Mouse (Mus musculus) heart, embryonic 11.5 days (tissue): ENCODE measurements around the gene Oard1. TPM values are rescaled to one million over a fixed set of nuclear protein-coding genes. Genes with fewer than 3 reads are reported as not detected.

Source experiments
- ATAC-seq: fragments of 200-750 bp; cut with Nextera tagmentation; replicated peaks from 2 replicates; pipeline ENCODE4 v1.8.0; 2017; ENCODE audit warnings: moderate library complexity; ENCODE audit not compliant: insufficient number of reproducible peaks, low FRiP score, low TSS enrichment
- H3K27ac ChIP-seq: fragments of 300-500 bp; sonication (generic); 2 replicates; pipeline ENCODE4 v1.5.1; 2014; ENCODE audit warnings: mild to moderate bottlenecking, low read depth, low read length
- H3K27me3 ChIP-seq: fragments of 300-500 bp; sonication (generic); 2 replicates; pipeline ENCODE4 v1.6.1; 2014; ENCODE audit warnings: mild to moderate bottlenecking, low read length, mixed read lengths; ENCODE audit not compliant: control insufficient read depth, insufficient read depth
- H3K36me3 ChIP-seq: fragments of 300-500 bp; sonication (generic); 2 replicates; pipeline ENCODE4 v1.6.1; 2014; ENCODE audit warnings: mild to moderate bottlenecking, low read length, moderate library complexity, mixed read lengths; ENCODE audit not compliant: control insufficient read depth, insufficient read depth
- H3K4me1 ChIP-seq: fragments of 300-500 bp; sonication (generic); 2 replicates; pipeline ENCODE4 v1.6.1; 2014; ENCODE audit warnings: low read length; ENCODE audit not compliant: control insufficient read depth, insufficient read depth
- H3K4me2 ChIP-seq: fragments of 300-500 bp; sonication (generic); 2 replicates; pipeline ENCODE4 v1.6.1; 2014; ENCODE audit warnings: mild to moderate bottlenecking, moderate library complexity
- H3K4me3 ChIP-seq: fragments of 300-500 bp; sonication (generic); 2 replicates; pipeline ENCODE4 v1.5.1; 2014; ENCODE audit warnings: low read depth, low read length
- H3K9ac ChIP-seq: fragments of 300-500 bp; sonication (generic); 2 replicates; pipeline ENCODE4 v1.6.1; 2014; ENCODE audit warnings: mild to moderate bottlenecking, low read depth, low read length, moderate library complexity
- H3K9me3 ChIP-seq: fragments of 300-500 bp; sonication (generic); replicated peaks from 2 replicates; pipeline ENCODE4 v1.6.1; 2016; ENCODE audit warnings: low read length; ENCODE audit not compliant: control insufficient read depth
- WGBS: fragments of 180-500 bp; shearing (Covaris S2); extraction: QIAGEN DNeasy Blood & Tissue Kit; methylation state at CpG from one replicate; pipeline ENCODE4 v1.1.7; 2014; ENCODE audit not compliant: insufficient replicate concordance; 5-methylcytosine and 5-hydroxymethylcytosine counted together
- polyA plus RNA-seq: library from polyadenylated mRNA; unstranded; fragments of >200 nt; fragmentation: Nextera tagmentation; extraction: Ambion mirVana; gene quantifications from 2 replicates; pipeline ENCODE4 v1.2.1, GENCODE M21; 2014

The Oard1 gene
- polyA plus RNA-seq, 1 experiment from 2014 or later, result 48.0 TPM

DNA sequence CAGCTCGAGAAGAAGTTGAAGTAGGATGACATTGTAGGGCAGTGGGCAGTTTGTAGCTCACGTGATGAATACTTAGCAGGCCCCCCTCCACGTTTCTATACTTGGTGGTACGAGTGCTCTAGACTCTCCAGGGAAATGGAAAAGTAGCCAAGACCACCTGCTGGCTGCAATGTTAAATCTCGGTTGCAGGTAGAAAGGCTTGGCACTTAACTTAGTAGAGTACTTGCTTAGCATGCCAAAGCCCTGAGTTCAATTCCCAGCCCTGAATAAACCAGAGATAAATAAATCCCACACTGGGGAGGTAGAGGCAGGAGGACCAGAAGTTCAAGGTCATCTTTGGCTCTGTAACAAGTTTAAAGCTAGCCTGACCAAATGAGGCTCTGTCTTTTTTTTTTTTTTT is 24.7 kb downstream of the Oard1 start:
- 69% methylated on average over 5 of the region's 5 CpGs for WGBS
- no peaks in the 10 kb centered on the region for H3K9me3 ChIP-seq
- no peak for ATAC-seq
- no peaks in the 10 kb centered on the region for H3K27me3 ChIP-seq
- H3K27ac ChIP-seq, result no peak overlapping the region
- no peak overlapping the region for H3K4me2 ChIP-seq
- H3K4me1 ChIP-seq, result peaks cover 37% of the 10 kb centered on the region
- no peaks in the 10 kb centered on the region for H3K36me3 ChIP-seq
- no peak overlapping the region for H3K9ac ChIP-seq
- no peak overlapping the region for H3K4me3 ChIP-seq

- Histone ChIP-seq H3K27me3 (no peaks in the 10 kb centered on the region), H3K27ac (peak overlapping the region; percentile 96), H3K9ac (no peak overlapping the region), H3K36me3 (no peaks in the 10 kb centered on the region), H3K4me3 (no peak overlapping the region), H3K4me2 (peak overlapping the region; percentile 9; the same call in 1 of the 2 replicates), H3K4me1 (peaks cover 30% of the 10 kb centered on the region), H3K9me3 (no peaks in the 10 kb centered on the region)
- 46% methylated on average over 1 of the region's 1 CpGs for WGBS
- no peak; the same call in 1 of the 2 replicates for ATAC-seq
Measured at GRCm38 (mm10) chr17:48436487-48436886, 26.7 kb downstream of the Oard1 start.

DNA sequence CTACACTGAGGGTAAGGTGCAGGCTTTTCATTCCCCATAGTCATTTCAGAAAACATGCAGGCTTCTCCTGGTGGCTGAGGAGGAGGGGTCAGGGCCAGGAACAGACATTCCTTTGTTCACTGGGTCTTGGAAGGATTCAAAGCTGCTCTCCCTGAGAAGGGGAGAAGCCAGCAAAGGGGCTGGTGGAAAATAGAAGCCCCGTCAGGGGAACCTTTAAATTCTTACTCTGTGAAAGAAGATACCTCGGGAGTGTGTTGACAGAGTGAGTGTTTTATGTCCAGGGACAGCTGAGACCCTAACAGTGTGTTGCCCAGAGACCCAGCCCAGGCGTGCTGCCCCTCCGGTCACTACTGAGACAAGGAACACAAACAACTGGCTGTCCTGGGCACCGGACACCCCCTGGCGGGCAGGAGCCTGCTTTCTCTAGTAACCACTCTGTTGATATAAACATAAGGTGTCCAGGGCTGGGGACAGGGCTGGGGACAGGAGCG is 27.7 kb downstream of the Oard1 start:
- Histone ChIP-seq H3K9me3 (no peaks in the 10 kb centered on the region), H3K4me1 (peaks cover 30% of the 10 kb centered on the region), H3K9ac (no peak overlapping the region), H3K36me3 (no peaks in the 10 kb centered on the region), H3K4me2 (peak overlapping the region; percentile 17; the same call in 1 of the 2 replicates), H3K4me3 (no peak overlapping the region), H3K27ac (peak overlapping the region; percentile 96), H3K27me3 (no peaks in the 10 kb centered on the region)
- 0 out of 2 replicates have a peak, but pooled peaks have one; percentile 26 for ATAC-seq
- WGBS, result 21% methylated on average over 7 of the region's 7 CpGs

DNA sequence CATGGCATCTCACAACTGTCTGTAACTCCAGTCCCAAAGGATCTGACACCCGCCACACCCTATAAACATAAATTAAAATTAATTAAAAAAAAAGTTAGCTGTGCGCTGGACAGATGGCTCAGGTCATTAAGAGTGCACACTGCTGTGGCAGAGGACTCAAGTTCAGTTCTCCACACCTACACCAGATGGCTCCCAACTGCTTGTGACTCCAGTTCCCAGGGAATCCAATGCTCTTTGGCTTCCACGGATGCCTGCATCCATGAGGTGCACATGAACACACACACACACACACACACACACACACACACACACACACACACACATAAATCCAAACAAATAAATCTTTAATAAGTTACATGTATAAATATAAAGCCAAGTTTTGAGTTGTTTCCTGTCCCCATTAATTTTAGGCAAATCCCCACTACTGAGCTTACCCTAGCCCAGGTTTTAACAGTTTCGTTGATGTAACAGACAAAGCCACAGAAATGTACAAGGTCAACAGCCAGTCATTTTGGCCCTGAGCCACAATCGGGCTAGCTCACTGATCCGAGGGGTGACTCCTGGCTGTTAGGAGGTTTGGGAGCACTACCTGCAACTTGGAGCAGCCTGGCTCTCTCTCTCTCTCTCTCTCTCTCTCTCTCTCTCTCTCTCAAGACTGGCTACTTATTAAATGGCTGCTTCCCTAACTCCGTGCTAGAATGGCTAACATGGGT is 33.1 kb downstream of the Oard1 start:
- H3K9ac ChIP-seq, result no peak overlapping the region
- H3K27ac ChIP-seq, result no peak overlapping the region
- H3K4me2 ChIP-seq, result no peak overlapping the region
- H3K27me3 ChIP-seq, result no peaks in the 10 kb centered on the region
- no peak for ATAC-seq
- H3K36me3 ChIP-seq, result no peaks in the 10 kb centered on the region
- no peak overlapping the region for H3K4me3 ChIP-seq
- H3K4me1 ChIP-seq, result peaks cover 3% of the 10 kb centered on the region; the same call in 1 of the 2 replicates
- 74% methylated on average over 7 of the region's 7 CpGs for WGBS
- no peaks in the 10 kb centered on the region for H3K9me3 ChIP-seq

- H3K4me3 ChIP-seq, result no peak overlapping the region
- H3K27me3 ChIP-seq, result no peaks in the 10 kb centered on the region
- 74% methylated on average over 16 of the region's 16 CpGs for WGBS
- H3K36me3 ChIP-seq, result no peaks in the 10 kb centered on the region
- H3K4me2 ChIP-seq, result no peak overlapping the region
- no peak overlapping the region for H3K27ac ChIP-seq
- H3K9me3 ChIP-seq, result no peaks in the 10 kb centered on the region
- no peak for ATAC-seq
- no peak overlapping the region for H3K9ac ChIP-seq
- H3K4me1 ChIP-seq, result no peaks in the 10 kb centered on the region
Measured at GRCm38 (mm10) chr17:48443542-48444145, 33.8 kb downstream of the Oard1 start.

GRCm38 (mm10) chr17:48447675-48448074 is 37.9 kb downstream of the Oard1 start:
- Histone ChIP-seq H3K27ac (no peak overlapping the region), H3K27me3 (no peaks in the 10 kb centered on the region), H3K4me2 (no peak overlapping the region), H3K4me1 (no peaks in the 10 kb centered on the region), H3K4me3 (no peak overlapping the region), H3K9ac (no peak overlapping the region), H3K9me3 (no peaks in the 10 kb centered on the region), H3K36me3 (no peaks in the 10 kb centered on the region)
- WGBS, result 67% methylated on average over 8 of the region's 8 CpGs
- no peak for ATAC-seq

- H3K27ac ChIP-seq, result no peak overlapping the region
- H3K36me3 ChIP-seq, result no peaks in the 10 kb centered on the region
- no peak overlapping the region for H3K4me2 ChIP-seq
- ATAC-seq, result peak; percentile 58
- no peak overlapping the region for H3K9ac ChIP-seq
- no peaks in the 10 kb centered on the region for H3K27me3 ChIP-seq
- H3K9me3 ChIP-seq, result no peaks in the 10 kb centered on the region
- no peaks in the 10 kb centered on the region for H3K4me1 ChIP-seq
- WGBS, result 79% methylated on average over 13 of the region's 13 CpGs
- H3K4me3 ChIP-seq, result no peak overlapping the region
Measured at GRCm38 (mm10) chr17:48450666-48451352, 41.0 kb downstream of the Oard1 start.

GRCm38 (mm10) chr17:48451353-48451675 is 41.5 kb downstream of the Oard1 start, which contains the start of gene Tspo2:
TSS of gene Tspo2 (minus strand) at chr17:48451522.
- Histone ChIP-seq H3K9me3 (no peaks in the 10 kb centered on the region), H3K36me3 (no peaks in the 10 kb centered on the region), H3K9ac (no peak within 1 kb of the TSS), H3K4me1 (no peaks in the 10 kb centered on the region), H3K4me3 (no peak within 1 kb of the TSS), H3K27me3 (no peaks in the 10 kb centered on the region), H3K27ac (no peak within 1 kb of the TSS), H3K4me2 (no peak within 1 kb of the TSS)
- no peak for ATAC-seq
- WGBS, result 55% methylated on average over 7 of the region's 7 CpGs
